Mouse (Mus musculus) lung, adult 18-20 months (tissue): ENCODE measurements around the gene Fam13c.
A peak's percentile ranks its signal among the peaks of the same experiment; 100 is the strongest.

Source experiments
- DNase-seq, 2 experiments: peaks; one replicate each; pipeline ENCODE4 v3.0.0; 2022; ENCODE audit warnings: mixed read lengths in 2 of 2

The Fam13c gene

GRCm38 (mm10) chr10:70521379-70521778 lies 81.1 kb downstream of the Fam13c start:
- no peak for DNase-seq

GRCm38 (mm10) chr10:70530185-70530823 lies 90.0 kb downstream of the Fam13c start:
- peak in 1 of 2 experiments; percentile 13 for DNase-seq

GRCm38 (mm10) chr10:70532249-70532648 lies 92.0 kb downstream of the Fam13c start:
- no peak for DNase-seq

- no peak for DNase-seq
These were observed 93.1 kb downstream of the Fam13c start for GRCm38 (mm10) chr10:70533301-70533781.

- DNase-seq: no peak
These were observed 93.7 kb downstream of the Fam13c start for GRCm38 (mm10) chr10:70533986-70534385.

- DNase-seq: no peak
These were observed 94.3 kb downstream of the Fam13c start for GRCm38 (mm10) chr10:70534571-70534970.

- DNase-seq: no peak
These were observed 95.1 kb downstream of the Fam13c start for GRCm38 (mm10) chr10:70535401-70535800.

- DNase-seq: no peak
These were observed 97.4 kb downstream of the Fam13c start for GRCm38 (mm10) chr10:70537694-70538093.

GRCm38 (mm10) chr10:70539251-70539650 lies 99.0 kb downstream of the Fam13c start:
- no peak for DNase-seq

- DNase-seq: no peak
These were observed 100.3 kb downstream of the Fam13c start for GRCm38 (mm10) chr10:70540456-70541195.

GRCm38 (mm10) chr10:70542857-70543256 lies 102.6 kb downstream of the Fam13c start:
- DNase-seq: no peak

- no peak for DNase-seq
These were observed 112.2 kb downstream of the Fam13c start for GRCm38 (mm10) chr10:70552531-70552930.

- peak; percentile 27 to 47 for DNase-seq
These were observed 123.4 kb downstream of the Fam13c start for GRCm38 (mm10) chr10:70563636-70564035.

- peak in 1 of 2 experiments; percentile 1 for DNase-seq
These were observed 141.4 kb downstream of the Fam13c start for GRCm38 (mm10) chr10:70581556-70582211.

- no peak for DNase-seq
These were observed 143.9 kb downstream of the Fam13c start for GRCm38 (mm10) chr10:70584171-70584570.

- DNase-seq: no peak
These were observed 146.7 kb downstream of the Fam13c start for GRCm38 (mm10) chr10:70586876-70587405.

- peak in 1 of 2 experiments; percentile 4 for DNase-seq
These were observed 153.7 kb downstream of the Fam13c start for GRCm38 (mm10) chr10:70594007-70594406.

GRCm38 (mm10) chr10:70598081-70598515 lies 157.8 kb downstream of the Fam13c start:
- peak in 1 of 2 experiments; percentile 7 for DNase-seq

GRCm38 (mm10) chr10:70598516-70599125 lies 158.3 kb downstream of the Fam13c start:
- peak in 1 of 2 experiments; percentile 0 for DNase-seq

GRCm38 (mm10) chr10:70599126-70599924 lies 159.0 kb downstream of the Fam13c start:
- DNase-seq: peak; percentile 61 to 78

GRCm38 (mm10) chr10:70599925-70600305 lies 159.6 kb downstream of the Fam13c start:
- DNase-seq: no peak
